Mouse (Mus musculus) megakaryocyte, embryonic 14.5 days (primary cell): Measurements from ENCODE around the gene Ntng1.

Experiments
- FLI1 ChIP-seq: IDR thresholded peaks from 2 replicates; pipeline ENCODE4 v1.6.1; 2012; ENCODE audit warnings: low read length, inconsistent platforms, mixed read lengths
- GATA1 ChIP-seq: IDR thresholded peaks from 3 replicates; pipeline ENCODE4 v1.6.1; 2012; ENCODE audit warnings: mixed read lengths, low read length, inconsistent platforms, borderline replicate concordance

- TF ChIP-seq GATA1: no peak
- TF ChIP-seq FLI1: no peak
Observed at GRCm38 (mm10) chr3:110136115-110136514, 7.7 kb downstream of the Ntng1 start.
